Mouse (Mus musculus) A20 (cell line): ENCODE measurements around the gene Cstl1.
A peak's percentile ranks its signal among the peaks of the same experiment; 100 is the strongest.
"Not testable (repeated sequence)": the region's sequence is repeated elsewhere in the genome, so short reads cannot be mapped to it uniquely, and the experiment has no call there.

Experiments used
- DNase-seq: peaks from one replicate; pipeline ENCODE4 v3.0.0-alpha.2; 2011; ENCODE audit warnings: low read depth, low spot score

The Cstl1 gene

GRCm38 (mm10) chr2:148750058-148750457, at the start of gene Cstl1:
Gene Cstl1, plus strand, starts transcription at chr2:148750358.
- no peak for DNase-seq

GRCm38 (mm10) chr2:148706409-148707201, 43.6 kb upstream of the Cstl1 start:
- peak; percentile 47 for DNase-seq

- no peak for DNase-seq
These were observed 43.0 kb upstream of the Cstl1 start for GRCm38 (mm10) chr2:148707202-148707530.

GRCm38 (mm10) chr2:148712326-148712725, 37.8 kb upstream of the Cstl1 start:
- DNase-seq = no peak

GRCm38 (mm10) chr2:148717072-148717471, 33.1 kb upstream of the Cstl1 start:
- no peak for DNase-seq

GRCm38 (mm10) chr2:148719271-148719995, 30.7 kb upstream of the Cstl1 start:
- no peak for DNase-seq

GRCm38 (mm10) chr2:148731614-148732326, 18.4 kb upstream of the Cstl1 start:
- no peak for DNase-seq

- DNase-seq = no peak
These were observed 17.7 kb upstream of the Cstl1 start, which contains the start of gene Napb for GRCm38 (mm10) chr2:148732327-148733000. Gene Napb, minus strand, starts transcription at chr2:148732467.

GRCm38 (mm10) chr2:148743001-148743400, 7.2 kb upstream of the Cstl1 start:
- DNase-seq = no peak

GRCm38 (mm10) chr2:148743846-148744407, 6.2 kb upstream of the Cstl1 start:
- DNase-seq = no peak

- DNase-seq = peak; percentile 85
These were observed 2.0 kb downstream of the Cstl1 start for GRCm38 (mm10) chr2:148751893-148752813.

- peak; percentile 10 for DNase-seq
These were observed 4.2 kb downstream of the Cstl1 start for GRCm38 (mm10) chr2:148754310-148754846.

- peak; percentile 88 for DNase-seq
These were observed 13.7 kb downstream of the Cstl1 start for GRCm38 (mm10) chr2:148763648-148764388.

- not testable (repeated sequence) for DNase-seq
These were observed 21.2 kb downstream of the Cstl1 start, which contains the start of gene Cst11 for GRCm38 (mm10) chr2:148771397-148771796. Gene Cst11, minus strand, starts transcription at chr2:148771497.

GRCm38 (mm10) chr2:148781709-148782108, 31.6 kb downstream of the Cstl1 start, which contains the start of gene 8030411F24Rik:
Gene 8030411F24Rik, plus strand, starts transcription at chr2:148782009.
- no peak for DNase-seq

- no peak for DNase-seq
These were observed 39.0 kb downstream of the Cstl1 start, which contains the start of gene Cst12 for GRCm38 (mm10) chr2:148789142-148789541. Gene Cst12, plus strand, starts transcription at chr2:148789361.

- DNase-seq = no peak
These were observed 48.3 kb downstream of the Cstl1 start, which contains the start of gene Cst8 for GRCm38 (mm10) chr2:148798485-148798884. Gene Cst8, plus strand, starts transcription at chr2:148798785.

- no peak for DNase-seq
These were observed 51.3 kb downstream of the Cstl1 start for GRCm38 (mm10) chr2:148801491-148801921.
